Mouse (Mus musculus) kidney, adult 9 months (tissue): Measurements from ENCODE around the gene Shkbp1.

Experiments used
- DNase-seq: peaks from one replicate; pipeline ENCODE4 v3.0.0; 2022

Gene Shkbp1

DNA sequence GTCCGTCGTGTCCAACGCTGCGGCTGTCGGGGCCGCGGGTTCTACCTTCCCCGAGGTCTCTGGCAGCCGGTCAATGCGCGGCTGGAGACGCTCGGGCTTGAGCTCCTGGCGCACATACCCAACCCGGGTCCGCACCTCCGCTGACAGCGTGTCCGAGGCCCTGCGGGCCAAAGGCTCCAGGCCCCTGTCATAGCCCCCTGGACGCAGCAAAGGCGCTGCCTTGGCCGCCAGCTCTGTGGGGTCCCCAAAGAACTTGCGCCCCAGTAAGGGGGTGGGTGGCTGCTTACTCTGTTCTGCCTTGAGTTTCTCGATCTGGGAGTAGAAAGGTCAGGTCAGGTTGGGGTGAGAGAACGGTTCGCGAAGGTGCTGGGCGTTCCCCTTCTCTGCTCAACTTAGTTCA is 8.6 kb upstream of the Shkbp1 start:
- no peak for DNase-seq

DNA sequence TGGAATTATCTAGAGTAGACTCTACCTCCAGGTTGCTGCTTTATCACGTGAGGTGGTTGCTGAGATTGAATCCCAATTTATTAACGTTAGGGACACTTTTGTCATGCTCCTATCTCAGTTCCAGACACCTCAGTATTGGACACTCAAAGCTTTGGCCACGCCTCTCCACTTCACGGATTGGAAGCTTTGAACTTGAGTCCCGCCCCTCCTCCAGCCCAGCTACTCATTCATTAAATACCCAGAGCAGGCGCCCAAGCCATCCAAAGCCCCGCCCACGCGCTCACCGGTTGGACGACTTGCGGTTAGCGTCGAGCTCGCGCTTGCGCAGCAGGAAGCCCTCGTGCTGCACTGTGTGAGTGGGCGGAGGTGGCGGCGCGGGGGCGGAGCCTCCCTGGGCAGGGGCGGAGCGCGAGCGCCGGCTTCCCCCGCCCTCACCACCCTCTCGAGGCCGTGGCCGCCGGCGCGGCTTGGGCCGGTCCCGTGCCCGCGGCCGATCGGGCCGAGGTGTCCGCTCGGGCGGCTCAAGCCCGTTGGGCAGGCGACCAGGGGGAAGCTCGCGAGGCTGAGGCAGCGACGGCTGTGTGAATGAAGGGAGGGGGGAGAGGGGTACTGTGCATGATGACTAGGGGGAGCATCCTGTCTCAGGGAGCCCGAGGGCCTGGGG is 5.6 kb upstream of the Shkbp1 start:
- DNase-seq = peak; percentile 100

DNA sequence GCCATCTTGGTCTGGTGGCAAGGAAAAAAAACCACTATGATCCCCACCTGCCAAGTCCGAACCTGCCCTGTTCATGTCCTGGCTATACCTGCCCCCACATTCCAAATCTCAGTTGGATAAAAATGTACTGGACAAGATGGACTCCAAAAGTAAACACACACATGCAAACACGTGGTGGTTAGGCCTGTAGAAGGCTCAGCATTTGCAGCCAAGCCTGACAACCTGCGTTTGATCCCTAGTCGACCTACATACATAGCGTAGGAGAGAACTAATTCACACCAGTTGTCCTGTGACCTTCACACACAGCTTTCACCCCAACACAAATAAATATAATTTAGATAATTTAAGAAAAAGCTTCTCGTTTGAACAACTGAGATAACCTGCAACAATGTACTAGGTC is 4.9 kb upstream of the Shkbp1 start:
- no peak for DNase-seq

DNA sequence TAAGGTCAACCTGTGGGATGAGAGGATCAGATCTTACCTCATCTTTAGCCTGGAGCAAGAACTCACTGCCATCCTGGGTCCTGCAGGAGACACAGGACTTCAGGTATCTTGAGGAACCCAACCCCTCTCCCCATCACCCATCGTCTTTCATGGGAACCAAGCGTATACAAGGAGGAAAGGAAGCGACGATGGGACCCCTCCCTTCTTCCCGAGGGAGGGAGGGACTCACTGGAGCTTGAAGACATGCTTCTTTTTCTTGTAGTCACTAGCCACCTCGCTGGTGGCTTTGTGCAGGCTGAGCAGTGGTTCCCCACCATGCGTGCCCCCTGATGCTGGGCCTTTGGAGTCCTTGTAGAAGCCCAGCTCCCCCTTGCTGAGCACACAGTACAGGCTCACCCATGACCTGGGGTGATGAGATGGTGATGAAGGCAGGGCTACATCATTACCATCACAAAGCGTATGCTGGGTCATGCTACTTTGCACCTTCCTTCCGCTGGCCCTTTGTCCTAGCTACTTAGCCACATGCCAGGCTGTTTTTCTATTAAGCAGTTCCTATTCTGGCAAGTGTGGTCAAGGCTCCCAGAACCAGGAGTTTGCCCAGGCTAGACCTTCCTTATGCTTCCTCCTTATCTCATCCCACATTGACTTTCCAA is 4.0 kb upstream of the Shkbp1 start:
- DNase-seq = no peak

DNA sequence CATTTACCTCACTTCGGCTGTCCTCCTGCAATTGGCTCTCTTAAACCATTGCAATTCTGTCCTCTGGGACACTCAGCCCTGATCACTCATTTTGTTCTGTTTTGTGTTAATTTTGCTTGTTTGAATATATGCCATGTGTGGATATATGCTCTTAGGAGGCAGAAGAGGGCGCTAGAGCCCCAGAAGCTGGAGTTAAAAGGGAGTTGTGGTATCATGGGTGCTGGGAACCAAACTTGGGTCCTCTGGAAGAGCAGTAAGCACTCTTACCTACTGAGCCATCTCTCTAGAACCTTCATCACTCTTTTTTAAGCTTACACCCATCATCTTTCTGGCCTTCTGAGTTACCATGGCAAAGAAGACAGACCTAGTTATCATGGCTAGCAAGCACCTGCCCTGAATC is 3.3 kb upstream of the Shkbp1 start:
- DNase-seq = no peak

DNA sequence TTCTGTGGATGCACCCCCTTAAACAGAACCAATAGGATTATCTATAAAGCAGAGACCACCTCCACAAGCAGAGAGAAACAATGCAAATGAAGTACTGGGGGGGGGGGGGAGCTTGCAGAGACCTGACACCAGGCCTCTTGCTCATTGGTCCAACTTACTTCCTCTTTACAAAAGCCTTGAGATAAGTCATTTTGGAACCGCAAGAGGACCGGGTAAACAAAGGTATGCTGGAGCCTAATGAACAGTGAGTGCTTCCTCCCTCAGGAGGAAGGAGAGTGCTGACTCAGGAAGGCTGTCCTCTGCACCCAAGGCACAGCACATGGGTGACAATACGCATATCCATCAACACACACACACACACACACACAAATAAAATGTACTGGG is 1.8 kb upstream of the Shkbp1 start:
- no peak for DNase-seq

DNA sequence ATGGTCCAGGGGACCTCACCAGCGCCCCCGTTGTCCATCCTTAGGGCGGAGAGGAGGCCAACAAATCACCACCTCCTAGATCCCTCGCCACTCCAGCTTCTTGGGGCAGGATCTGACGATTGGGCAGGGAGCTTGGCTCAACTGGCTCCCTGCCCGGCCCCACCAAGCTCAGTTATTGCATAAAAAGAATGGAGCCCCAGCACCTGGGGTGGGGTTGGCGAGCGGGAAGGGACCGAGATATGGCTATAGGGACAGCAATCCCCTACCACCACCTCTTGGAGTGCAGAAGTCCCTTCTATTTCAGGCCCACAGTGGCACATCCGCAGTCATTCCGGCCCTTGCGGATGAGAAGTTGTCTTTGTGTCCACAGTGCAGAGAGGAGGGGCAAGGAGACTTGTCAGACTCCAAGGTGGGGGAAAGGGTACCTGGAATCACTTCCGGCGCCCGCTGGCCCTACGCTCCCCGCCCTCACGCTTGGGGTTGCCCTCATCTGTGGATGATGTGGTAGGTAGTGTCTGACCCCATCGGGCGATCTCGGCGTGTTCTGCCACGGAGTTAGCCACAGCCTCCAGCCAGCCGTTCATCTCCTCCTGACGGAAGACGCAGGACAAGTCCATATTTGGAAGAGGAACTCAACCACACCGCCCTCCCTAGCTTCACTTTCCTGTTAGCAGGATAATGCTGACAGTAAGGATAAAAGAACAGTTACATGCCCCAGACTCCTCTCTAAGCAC is 1.2 kb upstream of the Shkbp1 start, which contains the start of gene Gm20479:
Gene Gm20479 (minus strand): TSS at position 559 of the 734 bp plus-strand sequence.
- DNase-seq = peak; percentile 45

DNA sequence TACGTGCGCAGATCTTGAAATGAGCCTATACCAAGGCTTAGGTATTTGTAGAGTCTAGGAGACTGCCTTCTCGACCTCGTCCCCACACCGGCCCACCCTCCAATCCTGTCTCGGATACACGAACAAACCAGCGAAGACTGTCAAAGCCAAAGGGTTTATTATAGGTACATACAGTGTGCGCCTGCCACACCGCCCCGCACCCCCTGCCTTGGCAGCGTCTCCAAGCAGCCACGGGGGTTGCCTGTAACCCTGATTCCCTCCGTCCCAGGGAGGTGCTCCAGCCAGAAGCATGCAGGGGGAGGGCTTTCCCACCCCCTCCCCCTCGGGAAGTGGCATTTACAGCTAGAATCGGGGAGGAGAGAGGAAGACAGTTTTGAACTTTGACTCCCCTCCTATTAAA is 429 bp upstream of the Shkbp1 start:
- peak; percentile 47 for DNase-seq

DNA sequence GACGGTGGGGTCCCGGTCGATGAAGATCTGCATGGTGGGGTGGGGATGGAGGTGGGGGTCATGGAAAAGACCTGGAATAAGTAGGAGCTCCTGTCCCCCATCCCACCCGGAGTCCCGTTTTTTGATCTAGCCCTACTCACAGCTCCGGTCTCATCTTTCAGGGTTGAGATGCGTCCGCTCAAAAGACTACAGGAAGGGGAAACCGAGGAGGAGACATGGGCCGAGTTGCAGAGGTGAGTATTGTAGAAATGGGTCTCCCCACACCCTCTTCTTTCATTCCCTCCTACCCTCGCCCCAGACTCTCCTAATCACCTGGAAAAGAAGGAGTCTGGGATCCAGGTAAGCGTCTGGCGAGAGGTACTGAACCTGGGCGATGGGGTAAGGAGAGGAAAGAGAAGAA is 558 bp downstream of the Shkbp1 start:
- no peak for DNase-seq

DNA sequence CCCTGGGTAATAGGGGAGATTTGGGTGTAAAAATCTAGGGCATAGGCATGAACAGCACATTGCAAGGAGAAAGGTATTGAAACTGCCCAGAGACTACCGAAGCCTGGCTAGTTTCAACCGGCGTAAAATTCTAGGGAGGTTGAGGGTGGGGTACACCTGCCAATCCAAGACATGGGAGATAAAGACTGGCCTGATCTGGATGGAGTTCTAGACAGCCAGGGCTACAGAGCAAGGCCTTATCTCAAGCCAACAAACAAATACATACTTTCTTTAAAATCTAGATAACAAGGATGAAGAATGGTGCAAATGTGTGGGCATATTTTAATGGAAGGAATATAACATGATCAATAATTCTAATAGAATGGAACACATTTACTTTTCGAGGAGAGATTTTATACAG is 1.0 kb downstream of the Shkbp1 start:
- no peak for DNase-seq

DNA sequence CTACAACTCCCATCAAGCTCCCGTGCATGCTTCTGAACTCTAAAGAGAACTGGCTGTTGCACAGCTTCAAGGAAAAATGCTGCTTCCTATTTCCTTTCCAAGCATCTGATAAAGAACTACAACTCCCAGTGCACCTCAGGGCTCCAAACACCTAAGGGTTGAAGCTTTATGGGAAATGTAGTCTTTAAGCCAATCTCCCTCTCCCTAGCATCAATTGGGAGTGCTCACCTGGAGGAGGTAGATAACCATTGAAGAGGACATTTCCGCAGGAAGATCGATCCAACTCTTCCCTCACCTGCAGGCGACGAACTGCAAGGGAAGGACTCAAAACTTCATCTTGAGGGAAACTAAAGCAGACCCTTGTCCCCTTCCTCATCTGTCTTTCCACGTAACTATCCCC is 1.7 kb downstream of the Shkbp1 start:
- DNase-seq = peak; percentile 76

DNA sequence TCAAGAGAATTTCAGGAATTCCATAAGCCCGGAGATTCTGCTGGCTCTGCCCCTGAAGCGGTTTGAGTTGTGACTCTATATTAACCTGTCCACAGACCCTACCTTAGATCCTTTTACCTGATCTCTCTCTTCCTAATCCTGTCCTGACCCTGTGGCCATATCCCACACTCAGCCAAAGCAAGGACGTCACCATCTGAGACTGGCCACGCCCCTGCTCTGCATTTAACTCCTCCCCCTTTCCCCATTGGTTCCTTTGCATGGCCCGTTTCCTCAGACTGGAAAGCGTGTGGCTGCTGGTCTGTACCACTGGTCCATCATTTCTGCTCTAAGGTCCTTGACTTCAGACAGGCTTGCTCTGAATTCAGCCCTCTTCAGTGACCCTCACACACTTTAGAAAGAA is 10.4 kb downstream of the Shkbp1 start:
- DNase-seq = no peak

DNA sequence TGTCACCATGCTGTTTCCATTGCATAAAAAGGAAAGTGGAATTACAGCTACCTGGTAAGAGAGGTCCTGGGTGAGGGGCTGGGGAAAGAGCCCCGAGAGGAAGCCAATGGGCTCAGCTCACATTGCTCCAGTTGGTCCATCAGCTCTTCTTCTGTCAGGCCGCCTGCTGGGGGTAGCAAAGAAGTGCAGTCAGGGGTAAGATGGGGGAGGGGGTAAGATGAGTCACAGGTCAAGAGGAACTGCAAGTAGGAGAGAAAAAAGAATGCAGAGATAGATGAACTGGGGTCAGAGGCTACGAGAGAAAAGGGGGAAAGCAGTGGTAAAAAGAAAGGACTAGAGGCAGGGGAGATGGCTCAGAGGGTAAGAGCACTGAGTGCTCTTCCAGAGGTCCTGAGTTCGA is 13.2 kb downstream of the Shkbp1 start:
- no peak for DNase-seq

DNA sequence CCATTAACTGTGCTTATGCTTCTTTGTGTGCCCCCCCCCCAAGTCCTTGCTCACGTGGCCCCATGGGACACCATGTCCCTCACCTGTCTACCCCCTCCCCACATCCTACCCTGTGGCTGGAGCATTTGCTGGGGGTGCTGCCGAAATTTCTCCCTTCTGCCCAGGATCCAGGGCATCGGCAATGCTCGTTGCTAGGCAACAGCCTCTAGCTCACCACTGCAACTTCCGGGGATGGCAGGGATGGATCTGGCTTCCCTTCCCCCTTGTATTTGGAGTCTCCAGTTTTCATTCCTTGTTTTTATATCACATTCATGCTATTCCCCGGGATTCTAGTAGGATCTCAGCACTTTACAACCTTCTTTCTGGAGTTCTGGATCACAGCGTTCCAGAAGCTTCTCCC is 16.3 kb downstream of the Shkbp1 start:
- no peak for DNase-seq

DNA sequence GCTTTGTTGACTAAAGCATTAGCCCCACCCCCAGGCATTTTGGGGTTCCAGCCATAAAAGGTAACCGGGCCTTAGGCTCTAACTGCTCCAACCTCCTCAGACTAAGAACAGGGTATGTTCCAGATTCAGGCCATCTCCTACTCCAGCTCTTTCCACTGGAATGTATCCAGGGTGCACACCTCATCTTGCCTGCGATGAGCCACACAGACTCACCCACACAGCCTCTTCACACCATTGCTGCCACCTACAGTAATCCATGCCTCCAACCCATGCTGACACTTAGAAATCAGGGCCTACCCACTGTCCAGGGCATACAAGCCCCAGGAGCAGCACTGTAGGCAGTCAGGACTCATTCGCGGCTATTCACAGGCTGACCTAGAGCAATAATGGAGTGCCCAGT is 16.7 kb downstream of the Shkbp1 start:
- DNase-seq = no peak

DNA sequence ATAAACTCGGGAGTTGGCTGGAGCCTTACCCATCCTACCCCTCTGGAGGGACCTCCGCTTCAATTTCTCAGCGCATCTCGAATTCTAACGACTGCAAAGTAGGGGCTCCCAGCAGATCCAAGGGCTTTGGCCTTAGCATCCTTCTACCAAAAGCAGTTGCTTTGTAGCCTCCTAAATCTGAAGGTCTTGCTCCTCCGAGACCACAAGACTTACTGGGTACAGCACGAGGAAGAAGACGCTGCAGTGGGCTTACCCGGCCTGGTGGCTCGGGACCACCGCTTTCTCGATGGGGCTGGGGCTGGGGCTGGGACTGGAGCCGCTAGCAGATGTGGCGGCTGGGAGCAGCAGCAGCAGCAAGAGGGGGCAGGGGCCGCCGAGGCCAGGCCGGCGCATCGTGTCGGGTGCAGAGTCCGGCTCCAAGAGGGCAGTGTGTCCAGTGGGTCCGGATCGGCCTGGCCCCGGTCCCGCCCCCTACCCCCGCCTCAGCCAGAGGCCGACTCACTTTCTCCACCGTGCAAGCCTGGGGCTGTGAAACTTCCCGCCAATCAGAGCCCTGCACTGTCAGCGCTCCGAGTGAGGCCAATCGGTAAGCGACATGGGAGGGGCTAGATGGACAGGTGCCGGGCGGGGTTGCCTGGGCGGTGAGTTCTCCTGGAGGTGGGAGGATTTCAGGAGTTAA is 18.5 kb downstream of the Shkbp1 start, which contains the start of gene Ltbp4:
Gene Ltbp4 (minus strand): TSS at position 518 of the 679 bp plus-strand sequence.
- peak; percentile 86 for DNase-seq

DNA sequence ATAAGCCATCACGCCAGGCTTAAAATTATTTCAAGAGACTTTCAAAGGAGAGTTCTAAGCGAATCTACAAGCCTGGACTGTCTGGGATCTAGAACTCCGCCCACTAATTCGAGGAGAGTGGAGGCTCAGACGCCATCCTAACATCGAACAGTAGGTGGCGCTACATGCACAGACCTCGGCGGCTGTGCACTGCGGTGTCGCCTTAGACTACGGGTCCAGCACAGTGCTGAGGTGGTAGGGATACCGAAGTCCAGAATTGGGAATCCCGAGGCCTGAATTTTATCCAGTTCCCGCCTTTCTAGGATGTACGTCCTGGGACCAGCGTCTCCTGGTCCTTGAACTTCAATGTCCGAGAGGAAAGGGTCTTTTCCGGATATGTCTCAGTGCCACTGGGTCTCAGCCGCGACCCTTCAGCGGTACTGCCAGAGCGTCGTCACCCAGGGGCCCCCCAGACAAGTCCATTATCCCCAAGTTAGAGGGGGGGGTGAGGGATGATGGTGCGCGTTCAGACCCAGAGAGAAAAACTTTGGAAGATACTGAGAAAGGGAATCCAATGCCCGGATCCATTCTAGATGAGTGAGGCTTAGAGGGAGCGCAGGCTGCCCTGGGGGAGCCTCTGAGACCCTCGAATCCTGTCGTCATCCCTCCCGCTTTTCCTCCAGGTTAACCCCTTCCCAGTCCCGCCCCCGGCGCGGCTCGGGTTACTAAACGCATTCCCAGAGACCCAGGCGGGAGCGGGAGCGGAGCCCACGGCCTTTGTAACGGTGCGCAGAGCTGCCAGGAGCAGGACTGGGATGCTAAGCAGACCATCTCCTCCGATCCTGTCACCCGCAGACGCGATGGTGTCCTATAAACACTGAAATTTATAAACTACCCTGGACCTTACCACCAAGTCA is 19.6 kb downstream of the Shkbp1 start:
- peak; percentile 94 for DNase-seq

DNA sequence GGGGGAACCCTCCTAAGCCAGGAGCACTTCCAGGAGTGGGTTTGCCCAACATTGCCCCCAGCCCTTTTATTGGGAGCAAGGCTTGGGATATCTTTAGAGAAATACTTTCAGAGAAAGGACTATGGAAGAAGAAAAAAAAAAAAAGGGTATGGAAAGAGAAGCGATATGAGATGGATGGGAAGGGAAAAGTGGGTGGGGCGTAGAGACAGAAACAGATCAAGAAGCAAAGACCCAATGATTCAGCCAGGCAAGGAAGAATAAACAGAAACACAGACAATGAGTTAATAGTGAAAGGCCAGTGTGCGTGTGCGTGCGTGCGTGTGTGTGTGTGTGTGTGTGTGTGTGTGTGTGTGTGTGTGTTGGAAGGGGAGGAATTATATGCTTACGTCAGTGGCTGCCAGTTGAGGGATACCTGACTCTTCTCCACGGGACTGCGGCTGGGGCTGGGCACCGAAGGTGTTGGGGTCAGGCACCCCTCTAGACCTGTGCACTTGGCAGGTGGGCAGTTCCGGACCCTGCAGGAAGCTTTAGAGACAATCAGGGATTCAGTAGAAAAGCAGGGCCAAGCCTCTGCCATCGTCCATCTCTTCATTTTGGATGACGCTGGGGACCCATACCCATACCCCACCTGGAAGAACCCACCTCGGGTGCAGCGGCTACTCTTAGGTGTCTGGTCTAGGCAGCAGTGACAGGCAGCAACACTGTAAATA is 20.7 kb downstream of the Shkbp1 start:
- no peak for DNase-seq

DNA sequence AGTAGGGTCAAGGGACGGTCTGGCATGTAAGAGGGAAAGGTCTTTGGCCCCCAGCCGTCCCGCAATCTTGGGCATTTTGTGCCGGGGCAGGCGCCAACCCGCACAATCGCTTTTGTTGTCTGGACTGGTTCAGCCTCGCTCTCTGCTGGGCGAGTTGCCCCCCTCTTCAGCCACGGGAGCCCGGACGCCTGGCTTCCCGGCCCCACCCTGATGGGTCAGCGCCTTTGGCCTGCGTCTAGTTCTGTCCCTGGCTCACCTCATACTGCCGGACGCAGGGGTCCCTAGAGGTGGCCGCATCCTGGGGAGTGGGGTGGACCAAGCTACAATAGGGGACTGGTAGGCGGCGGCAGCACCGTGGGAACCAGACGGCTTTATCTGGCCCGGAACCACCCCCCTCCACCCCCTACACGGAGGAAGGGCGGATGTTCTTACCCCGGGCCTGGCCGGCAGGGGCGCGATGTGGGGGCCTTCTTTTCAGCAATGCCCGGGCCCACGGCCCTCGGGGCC is 21.4 kb downstream of the Shkbp1 start:
- no peak for DNase-seq

DNA sequence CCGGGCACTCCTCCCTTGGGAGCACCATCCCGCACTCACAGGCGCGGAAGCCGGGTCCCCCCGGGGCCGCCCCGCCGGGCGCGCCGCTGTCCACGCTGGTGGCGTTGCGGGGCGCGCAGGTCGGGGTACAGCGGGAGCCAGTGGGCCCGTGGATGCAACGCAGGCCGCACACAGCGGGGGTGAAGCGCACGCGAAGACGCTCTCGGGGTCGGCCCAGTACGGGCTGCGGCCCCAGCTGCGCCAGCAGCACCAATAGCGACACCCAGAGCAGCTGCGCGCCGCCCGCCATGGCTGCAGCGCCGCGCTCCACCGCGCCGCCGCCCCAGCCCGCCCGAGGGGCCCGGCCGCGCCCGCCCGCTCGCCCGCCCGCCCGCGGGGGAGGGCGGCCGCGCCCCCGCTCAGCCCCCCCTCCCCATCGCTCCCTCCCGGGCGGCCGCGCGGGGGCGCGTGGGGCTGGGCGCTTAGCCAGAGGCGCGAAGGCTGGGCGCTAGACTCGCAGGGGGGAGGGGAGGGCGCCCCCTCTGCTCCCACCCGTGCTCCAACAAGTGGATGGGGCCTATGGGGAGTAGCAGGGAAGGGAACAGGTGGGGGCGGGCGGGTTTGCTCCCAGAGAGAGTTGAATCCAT is 22.4 kb downstream of the Shkbp1 start:
- no peak for DNase-seq
